Mouse (Mus musculus) cerebellum, adult 11 months (tissue): ENCODE results near the gene Zc3h12a.

ENCODE experiments used
- DNase-seq: peaks from one replicate; pipeline ENCODE4 v3.0.0; 2022

The Zc3h12a gene

DNA sequence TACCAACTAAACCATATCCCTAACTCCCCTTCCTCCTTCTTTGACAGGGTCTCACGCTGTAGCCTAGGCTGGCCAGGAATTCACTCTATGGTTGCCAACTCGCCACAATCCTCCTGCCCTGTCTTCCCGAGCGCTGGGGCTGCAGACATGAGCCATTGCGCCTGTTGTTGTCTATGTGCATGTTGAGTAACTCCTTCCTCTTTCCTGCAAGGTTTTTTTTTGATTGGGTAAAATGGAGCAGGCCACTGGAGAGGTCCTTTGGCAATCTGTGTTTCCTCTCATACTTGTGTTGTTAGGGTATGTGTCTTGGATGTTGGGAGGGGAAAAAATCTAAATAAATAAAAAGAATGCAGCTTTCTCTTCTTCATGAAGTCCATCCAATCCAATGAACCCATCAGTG is 16.6 kb upstream of the Zc3h12a start:
- no peak for DNase-seq

DNA sequence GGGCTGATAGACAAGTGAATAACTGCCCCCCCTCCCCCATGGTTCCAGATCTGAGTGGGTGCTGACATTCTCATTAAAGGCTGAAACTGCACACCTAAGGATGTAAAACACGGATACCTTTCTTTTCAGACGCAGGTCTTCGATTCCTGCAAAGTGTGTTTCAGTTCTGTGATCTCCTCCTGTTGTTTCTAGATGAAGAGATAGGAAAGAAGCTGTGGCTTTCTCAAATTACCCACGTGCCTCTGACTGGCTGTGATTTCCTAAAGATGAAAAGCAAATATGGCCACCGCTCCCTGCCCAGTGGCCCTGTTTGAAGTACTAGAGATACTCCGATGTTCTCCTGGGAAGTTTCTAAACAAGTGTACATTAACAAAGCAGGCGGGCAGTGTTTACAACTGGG is 10.7 kb upstream of the Zc3h12a start:
- no peak for DNase-seq

DNA sequence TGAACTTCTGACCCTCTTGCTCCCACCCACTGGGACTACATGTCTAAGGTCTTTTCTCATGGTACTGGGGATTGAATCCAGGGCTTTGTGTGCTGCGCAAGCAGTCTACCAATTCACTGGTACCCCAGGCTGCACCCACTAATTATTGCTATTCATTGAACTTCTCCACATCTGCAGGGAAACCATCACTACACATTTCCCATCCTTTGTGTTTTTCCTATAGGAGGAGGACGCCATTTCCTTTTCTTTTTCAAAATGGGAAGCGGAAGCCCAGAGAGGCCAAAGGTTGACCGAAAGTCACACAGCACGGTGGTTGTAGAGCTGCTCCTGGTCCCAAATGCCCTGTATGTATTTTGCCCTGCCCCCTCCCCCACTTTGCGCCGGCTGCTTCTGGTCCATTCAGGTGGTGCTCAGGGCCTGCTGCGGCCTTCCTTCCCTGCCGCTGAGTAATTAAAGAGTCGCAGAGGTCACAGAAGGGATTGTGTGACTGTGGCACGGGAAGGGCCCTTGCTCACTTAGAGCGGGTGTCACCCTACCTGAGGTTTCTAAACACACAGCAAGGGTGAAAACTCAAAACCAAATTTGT is 8.8 kb upstream of the Zc3h12a start:
- DNase-seq, result no peak

DNA sequence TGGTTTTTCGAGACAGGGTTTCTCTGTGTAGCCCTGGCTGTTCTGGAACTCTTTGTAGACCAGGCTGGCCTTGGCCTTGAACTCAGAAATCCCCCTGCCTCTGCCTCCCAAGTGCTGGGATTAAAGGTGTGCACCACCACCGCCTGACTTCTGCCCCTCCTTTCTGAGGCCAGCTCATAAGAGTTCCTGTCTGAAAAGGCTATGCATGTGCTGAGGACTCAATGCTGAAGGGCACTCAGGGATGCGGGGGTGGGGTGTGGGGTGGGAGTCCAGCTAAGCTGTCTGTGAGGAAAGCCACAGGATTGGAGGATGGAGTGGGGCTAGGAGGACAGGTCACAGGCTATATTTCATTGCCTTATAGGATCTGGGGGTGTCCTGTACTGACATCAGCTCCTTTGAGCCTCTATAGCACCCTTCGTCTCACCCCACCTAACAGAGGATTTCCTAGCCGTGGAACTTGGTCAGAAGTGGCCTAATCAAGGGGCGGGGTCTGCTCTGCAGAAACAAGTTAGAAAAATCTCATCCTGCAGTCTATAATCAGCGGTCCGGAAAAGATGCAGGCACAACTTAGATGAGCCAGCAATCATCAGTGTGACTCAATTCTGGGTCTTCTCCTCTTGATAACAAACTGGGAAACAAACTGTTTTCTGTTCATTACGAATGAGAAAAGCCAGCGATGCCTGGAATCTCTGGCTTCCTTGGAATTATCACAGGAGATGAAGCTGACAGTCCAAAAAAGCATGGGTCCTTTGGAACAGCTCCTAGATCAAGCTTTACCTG is 7.6 kb upstream of the Zc3h12a start:
- DNase-seq, result no peak

DNA sequence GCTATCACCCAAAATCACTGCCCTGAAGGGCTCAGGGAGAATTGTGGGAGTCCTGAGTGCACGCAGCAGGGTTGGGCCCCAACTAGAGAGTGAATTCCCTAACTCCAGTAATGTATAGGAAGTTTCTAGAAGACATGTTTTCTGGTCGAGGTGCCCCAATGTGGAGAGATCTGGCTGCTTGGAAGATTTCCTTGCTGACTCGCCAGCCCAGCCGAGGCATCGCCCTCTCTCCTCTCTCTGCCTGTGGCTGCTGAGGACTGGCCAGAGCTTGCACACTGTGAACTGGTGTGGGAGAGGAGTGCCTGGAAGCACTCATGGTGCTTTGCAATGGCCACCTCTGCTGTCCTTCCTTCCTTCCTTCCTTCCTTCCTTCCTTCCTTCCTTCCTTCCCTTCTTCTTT is 7.0 kb upstream of the Zc3h12a start:
- no peak for DNase-seq

DNA sequence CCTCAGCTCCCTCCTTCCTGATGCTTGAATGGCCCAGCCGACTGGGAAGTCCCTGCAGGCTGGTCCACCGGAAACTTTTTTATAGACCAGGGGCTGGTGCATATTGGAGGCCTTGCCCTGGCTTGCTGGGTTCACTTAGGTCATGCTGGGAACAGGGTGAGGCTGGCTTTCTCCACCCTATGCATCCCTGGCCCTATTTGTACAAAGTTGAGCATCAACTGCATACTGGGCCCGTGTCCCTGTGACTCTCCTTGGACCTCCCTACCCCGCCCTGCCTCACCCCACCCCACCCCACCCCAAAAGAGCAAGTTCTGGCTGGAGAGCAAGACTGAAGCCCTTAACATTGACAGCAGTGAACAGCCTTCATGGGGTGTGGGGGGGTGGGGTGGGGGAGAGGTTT is 6.6 kb upstream of the Zc3h12a start:
- no peak for DNase-seq

DNA sequence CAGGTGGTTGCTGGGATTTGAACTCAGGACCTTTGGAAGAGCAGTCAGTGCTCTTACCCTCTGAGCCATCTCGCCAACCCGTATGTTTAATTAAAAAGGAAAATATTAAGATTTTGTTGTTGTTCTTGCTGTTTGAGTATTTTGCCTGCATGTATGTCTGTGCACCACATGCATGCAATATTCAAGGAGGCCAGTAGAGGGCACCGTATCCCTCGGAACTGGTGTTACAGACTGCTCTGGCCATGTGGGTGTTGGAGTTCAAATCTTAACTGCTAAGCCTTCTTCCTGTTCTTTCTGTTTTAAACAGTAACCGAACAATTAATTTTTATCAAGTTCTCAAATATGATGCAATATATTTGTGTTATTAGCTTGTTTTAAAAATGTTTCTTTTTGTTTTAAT is 4.8 kb upstream of the Zc3h12a start:
- DNase-seq, result peak; percentile 22

DNA sequence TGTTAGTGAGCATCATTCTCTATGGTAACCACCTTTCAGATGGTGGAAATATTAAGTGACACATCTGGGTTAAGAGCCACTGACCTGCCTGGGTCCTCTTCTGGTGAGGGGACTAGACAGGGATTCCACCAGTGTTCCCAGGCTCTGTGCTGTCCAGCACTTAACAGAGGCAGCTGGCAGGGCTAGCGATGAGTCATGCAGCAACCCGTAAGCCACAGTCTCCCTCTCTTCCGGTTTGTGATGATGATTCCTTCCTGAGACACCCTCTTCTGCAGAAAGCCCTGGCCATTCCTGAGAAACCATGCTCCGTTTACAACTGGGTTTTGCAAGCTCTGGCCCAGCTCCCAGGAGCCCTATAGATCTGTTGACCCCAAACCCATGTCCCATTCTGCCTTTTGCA is 3.9 kb upstream of the Zc3h12a start:
- no peak for DNase-seq

DNA sequence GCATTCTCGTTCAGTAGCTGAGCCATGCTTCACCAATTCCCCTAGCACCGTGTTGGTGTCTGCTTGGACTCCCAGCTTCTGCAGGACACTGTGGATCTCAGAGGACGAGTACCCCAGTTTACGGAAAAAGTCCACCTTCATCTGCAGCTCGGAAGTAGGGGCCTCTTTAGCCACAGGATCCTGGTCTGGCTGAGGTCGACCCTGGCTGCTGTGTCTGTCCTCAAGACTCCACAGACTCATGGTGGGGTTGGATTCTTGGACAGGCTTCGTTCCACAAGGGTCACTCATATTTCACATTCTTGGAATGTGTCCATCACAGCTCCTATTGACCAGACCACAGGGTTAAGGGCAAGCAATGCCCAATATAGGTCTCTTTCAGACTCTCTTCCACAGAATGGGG is 879 bp downstream of the Zc3h12a start:
- DNase-seq, result no peak

DNA sequence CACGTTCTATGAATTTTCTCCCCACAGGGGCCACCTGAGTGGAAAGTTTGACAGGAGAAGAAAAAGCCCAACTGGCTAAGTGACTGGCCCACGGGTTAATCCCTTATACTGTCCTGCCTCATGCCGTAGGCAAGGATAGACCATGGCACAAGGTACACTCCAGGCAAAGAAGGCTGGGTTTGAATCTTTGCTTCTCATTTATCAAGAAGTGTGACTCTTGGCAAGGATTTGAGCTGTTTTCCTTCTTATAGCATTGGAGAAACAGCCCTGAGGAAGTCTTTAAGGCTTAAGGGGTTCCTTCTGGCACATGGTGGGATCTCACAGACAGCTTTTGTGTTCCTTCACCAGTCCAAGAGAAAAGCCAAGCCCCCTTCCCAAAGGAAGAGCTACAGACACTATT is 1.5 kb downstream of the Zc3h12a start:
- no peak for DNase-seq

DNA sequence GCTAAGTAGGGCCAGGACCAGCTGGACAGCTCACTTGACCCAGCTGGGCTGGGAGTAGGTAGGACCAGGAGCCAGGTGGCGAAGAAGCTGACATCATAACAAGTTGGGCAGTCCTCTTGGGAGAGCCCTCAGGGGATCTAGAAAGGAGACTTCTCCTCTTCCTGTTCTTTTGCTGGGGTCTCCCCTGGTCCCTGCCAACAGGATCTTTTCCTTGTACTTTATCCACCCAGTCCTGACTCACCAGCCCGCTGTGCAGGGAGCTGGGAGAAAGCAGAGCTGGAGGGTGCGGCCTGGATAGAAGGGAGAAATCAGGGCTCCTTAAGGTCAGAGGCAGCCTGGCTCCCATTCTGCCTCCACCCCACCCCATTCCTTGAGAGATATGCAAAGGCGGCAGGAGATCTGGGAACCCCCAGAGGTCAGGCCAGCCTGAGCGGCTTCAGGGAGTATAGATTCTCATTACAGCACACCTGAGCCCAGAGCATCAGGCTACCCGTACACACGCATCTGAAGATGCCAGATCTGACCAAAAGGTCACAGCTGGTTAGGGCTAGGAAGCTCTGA is 2.2 kb downstream of the Zc3h12a start:
- DNase-seq, result no peak

DNA sequence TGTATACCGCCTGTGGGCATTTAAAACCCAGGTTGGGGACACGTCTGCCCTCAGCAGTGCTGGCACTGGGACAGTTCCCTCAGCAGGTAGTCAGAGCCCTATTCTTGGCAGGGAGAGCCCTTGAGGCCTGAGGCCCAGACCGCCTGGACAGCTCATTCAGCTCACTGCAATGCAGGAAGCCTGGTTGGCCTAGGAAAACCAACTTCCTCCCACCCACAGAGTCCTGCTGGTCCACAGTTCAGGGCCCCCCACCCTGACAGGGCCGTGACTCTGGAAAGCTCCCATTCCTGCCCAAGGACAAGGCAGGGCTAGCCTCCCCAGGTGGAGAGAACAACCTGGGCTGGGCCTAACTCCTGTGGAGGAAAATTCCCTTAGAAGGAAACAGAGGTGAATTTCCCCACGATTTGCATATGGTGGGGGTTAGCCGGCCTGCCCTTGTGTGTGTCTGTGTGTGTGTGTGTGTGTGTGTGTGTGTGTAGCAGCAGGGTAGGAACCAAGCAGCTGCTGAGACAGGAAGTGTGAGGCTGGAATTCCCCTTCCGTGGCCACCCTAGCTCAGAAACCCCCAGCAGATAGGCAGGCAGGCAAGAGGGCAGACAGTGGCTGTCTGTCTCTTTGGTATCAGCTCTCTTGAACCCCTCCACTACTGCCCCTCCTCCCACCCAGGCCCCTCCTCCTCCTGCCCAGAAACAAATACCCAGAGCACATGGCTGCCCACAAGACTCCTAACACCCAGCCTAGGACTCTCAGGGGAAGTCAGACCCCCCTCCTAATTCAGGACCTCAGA is 3.0 kb downstream of the Zc3h12a start:
- no peak for DNase-seq

DNA sequence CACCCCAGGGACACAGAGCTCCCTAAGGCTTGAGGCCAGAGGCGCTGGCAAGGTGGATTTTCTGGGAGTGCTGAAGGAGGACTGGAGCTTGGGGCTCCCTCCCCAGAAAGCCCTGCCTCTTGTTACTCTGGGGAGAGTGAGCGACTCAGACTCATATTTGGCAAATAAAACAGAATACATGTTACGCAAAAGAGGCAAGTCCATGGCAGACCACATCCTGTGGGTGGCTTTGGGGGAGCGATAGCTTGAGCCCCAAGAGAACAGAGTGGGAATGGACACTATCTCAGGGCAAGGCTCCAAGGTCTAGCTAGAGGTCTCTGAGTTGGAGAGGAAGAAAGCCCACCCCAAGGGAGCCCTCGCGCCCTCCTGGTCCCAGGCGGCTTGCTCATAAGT is 4.4 kb downstream of the Zc3h12a start:
- no peak for DNase-seq

DNA sequence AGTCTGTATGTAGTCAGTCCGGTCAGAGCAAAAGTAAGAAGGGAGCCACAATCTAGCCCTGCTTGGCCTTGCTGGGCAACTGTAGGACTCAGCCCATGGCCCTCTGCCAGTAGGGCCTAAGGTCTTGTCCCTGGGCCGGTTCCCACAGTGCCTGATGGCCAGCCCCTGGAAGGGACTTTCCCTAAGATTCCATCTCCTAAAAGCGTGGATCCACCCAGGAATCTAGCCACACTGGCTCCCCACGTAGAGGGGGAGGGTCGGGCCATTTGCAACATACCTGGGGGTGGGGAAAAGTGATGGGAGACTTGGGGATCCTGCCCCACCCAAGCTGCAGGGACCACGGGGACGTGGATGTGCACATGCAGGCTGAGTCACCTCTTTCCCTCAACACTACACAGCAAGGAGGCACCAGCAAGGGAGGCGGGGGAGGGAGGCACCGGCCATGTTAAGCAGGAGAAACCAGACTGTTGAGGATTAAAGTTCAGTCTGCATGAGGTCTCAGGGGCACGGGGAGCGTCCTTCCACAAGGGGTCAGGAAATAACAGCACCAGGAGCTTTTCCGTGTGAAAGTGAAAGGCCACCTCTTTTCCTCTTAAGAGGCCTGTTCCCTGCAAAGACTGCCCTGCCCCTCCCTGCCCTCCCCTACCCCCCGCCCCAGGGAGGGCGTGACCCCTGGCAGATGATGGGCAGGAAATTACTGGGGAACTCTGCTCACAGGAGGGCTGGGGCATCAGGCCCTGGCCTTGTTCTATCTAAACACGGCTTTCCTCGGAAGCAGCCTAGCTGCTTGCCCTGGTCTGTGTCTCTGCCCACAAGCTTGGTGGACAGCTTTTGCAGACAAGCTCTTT is 5.0 kb downstream of the Zc3h12a start:
- DNase-seq, result no peak

DNA sequence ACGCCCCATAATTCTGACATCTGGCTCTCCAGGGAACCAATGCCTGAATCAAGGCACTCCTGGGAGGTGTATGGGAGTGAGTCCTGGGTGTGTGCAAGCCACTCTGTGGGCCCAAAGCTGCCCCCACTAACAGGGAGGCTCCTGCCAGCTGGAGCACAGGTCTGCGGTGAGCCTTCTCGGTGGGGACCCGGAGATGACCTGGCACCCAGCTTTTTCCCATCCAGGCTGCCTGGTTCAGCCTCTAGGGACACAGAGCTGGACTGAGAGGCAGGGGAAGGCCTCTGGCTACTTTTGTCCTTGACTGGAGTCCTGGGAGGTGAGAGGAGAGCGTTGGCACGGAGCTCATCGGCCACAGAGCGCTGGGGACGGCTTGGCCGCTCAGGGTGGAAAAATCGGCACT is 7.9 kb downstream of the Zc3h12a start:
- DNase-seq, result no peak

DNA sequence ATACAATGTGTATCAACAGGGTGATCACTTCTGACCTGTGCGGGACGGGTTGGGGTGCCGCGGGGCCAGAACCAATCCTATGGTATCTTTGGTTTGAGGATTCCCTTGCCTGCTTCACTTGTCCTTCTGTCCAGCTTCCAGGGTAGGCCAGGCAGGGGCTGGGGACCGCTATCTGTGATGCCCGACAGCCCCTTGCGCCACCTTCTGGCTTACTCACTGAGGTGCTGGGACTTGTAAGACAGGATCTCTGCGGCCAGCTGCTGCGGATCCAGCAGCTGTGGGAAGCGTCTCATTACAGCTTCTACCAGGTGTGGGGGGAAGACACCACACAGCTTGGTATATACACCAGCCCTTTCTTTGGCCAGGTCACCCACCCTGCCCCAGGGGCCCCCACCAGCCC is 8.6 kb downstream of the Zc3h12a start:
- DNase-seq, result no peak

DNA sequence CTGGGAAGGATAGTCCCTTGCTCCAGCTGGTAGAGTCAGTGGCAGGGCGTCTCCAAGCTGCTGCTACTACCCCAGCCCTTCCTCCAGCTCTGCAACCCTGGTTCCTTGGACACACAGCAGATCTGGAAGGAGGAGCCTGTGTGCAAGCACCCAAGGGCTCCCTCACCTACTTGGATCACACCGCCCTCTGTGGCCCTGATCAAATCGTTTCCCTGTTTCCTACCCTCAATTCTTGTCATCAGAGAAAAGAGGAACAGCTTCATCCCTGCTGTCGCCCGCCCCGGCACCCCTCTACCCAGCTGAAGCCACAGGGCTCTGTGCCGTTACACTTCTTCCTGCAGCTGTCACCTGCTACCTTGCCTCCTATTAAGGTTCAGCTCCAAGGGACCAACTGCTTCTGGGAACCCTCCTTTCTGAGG is 9.7 kb downstream of the Zc3h12a start:
- no peak for DNase-seq

DNA sequence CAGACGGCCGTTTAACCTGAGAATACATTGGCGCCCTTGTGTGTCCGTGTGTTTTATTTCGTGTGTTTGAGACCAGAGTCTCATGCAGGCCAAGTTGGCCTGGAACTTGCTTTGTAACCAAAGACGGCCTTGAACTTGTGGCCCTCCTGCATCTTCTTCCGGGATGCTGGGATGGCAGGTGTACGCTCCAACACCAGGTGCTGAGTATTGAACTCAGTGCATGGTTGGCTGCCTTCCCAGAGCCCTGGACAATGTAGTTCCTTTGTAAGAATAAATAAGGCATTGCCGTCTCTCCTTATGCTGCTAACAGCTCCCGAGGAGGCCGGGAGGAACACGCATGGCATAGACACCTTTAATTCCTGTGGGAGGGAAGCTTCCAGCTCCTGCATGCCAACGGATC is 10.7 kb downstream of the Zc3h12a start:
- no peak for DNase-seq

DNA sequence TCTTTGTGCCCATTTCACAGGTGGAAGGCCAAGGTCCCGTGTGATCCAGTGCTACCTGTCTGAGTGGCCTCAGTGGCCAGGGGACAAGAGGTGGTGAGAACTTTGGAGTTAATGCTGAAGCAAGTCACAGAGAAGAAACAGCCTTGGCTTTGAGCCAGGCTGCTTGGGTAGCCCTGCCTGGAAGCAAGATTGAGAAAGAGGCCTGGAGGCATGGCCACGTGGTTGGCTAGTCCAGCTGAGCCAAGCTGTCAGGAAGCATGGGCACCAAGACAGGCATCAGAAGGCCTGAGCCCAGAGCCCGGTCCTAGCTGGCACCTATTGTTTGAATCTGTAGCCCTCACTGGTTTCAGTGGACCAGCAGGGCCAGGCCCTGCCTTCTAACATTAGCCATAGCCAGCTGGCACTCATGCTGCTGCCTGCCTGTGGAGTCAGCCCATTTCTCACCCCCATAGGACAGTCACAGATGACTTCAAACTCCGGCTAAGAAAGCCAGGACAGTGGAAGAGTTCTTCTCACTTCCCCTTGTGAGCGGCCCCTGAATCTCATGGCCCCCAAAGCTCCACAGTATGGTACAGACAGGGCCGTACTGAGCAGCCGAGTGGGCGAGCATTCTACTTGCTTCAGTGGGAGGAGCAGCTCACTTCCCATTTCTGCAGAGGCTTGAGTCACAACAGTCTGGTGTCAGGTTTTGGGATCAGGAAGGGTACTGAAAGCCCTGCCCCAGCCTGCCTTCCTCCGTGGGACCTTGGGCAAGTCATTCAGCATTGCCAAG is 11.4 kb downstream of the Zc3h12a start:
- peak; percentile 48 for DNase-seq

DNA sequence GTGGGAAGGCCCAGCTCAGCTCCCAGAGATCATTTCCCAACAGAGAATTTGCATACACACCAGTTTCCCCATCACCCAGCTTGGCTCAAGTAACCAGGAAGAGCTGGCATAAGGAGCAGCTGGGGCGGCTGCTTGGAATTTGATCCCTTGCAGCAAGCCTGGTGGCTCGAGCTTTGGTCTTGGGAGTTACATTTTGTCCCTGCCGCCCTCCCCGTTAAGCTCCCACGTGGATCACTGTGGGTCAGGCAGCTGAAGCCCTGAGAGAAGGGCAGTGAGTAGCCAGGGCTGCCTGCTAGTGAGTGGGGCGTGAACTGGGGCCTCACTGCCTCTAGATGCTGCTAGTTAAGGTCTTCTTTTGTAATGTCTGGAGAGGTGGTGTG is 11.9 kb downstream of the Zc3h12a start:
- no peak for DNase-seq

DNA sequence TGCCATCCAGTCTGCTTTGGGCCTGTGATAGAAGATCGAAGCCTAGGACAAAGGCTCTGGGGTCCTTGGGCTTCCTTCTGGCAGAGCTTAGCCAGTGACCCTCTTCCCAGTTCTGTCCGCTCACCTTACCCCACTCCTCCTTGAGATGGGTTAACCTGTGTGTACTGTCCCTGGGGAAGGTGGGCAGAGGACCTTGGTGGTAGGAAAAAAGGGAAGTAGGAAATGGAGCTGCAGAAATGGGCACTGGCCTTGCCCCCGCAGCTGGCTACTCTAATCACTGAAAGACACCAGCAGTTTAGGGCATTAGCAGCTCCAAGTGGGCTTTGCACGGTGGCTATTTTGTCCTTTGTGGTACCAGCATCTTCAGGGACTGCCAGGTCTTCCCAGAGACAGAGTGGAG is 12.6 kb downstream of the Zc3h12a start:
- no peak for DNase-seq

DNA sequence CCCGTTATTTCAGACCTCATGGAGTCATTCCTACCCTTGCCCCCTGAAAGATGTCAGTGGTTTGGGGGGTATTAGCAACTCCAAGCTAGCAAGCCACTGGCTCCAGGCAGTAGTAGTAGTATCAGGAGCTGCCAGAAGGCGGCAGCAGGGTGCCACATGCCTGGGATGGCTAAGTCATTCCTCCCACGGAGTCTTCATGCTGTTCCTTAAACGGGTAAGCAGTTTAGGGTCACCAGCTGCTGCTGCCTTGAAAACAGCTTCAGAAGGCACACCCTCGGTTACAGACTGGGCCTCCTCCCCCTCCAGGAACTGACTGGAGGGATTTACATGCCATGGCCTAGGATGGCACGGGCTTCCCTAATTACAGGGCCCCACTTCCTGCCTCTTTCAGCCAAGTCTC is 13.0 kb downstream of the Zc3h12a start:
- DNase-seq, result peak; percentile 65
